Mouse (Mus musculus): ENCODE results near the gene Vwc2l.

Gene Vwc2l

GRCm38 (mm10) chr1:70911235-70911634 is 185.7 kb downstream of the Vwc2l start:
- DNase-seq (ENCODE audit: low spot score in 2 of 2) = no peak

GRCm38 (mm10) chr1:70913071-70913470 is 187.6 kb downstream of the Vwc2l start:
- no peak for DNase-seq (ENCODE audit: low spot score in 2 of 2)

- no peak for DNase-seq (ENCODE audit: low spot score in 2 of 2)
Observed at GRCm38 (mm10) chr1:70918173-70919036, 192.9 kb downstream of the Vwc2l start.

GRCm38 (mm10) chr1:70933016-70933415 is 207.5 kb downstream of the Vwc2l start:
- DNase-seq (ENCODE audit: low spot score in 2 of 2) = no peak
